Mouse (Mus musculus): ENCODE measurements at regions not wholly inside any gene's neighbourhood (a gene's known extent, or its start where the extent isn't known, plus 50 kb on each side); places are given as distances from the start of the nearest gene placed in this dataset.
A peak's percentile ranks its signal among the peaks of the same experiment; 100 is the strongest.

- DNase-seq = no peak
Measured at GRCm38 (mm10) chr9:26601979-26602378, 131.5 kb upstream of the B3gat1 start.

- DNase-seq = no peak
Measured at GRCm38 (mm10) chr9:26604552-26604951, 129.0 kb upstream of the B3gat1 start.

- no peak for DNase-seq
Measured at GRCm38 (mm10) chr9:26611711-26612437, 121.7 kb upstream of the B3gat1 start.

GRCm38 (mm10) chr9:26622840-26623448 is 110.6 kb upstream of the B3gat1 start:
- no peak for DNase-seq

GRCm38 (mm10) chr9:26625171-26625937 is 108.2 kb upstream of the B3gat1 start:
- peak; percentile 32 for DNase-seq

GRCm38 (mm10) chr9:26632891-26633650 is 100.5 kb upstream of the B3gat1 start:
- no peak for DNase-seq

- no peak for DNase-seq
Measured at GRCm38 (mm10) chr9:26635211-26635610, 98.3 kb upstream of the B3gat1 start.

GRCm38 (mm10) chr9:26638586-26638985 is 94.9 kb upstream of the B3gat1 start:
- DNase-seq = no peak

- no peak for DNase-seq
Measured at GRCm38 (mm10) chr9:26642302-26642701, 91.2 kb upstream of the B3gat1 start.

GRCm38 (mm10) chr9:26642831-26643230 is 90.7 kb upstream of the B3gat1 start:
- no peak for DNase-seq

- DNase-seq = no peak
Measured at GRCm38 (mm10) chr9:26649506-26649905, 84.0 kb upstream of the B3gat1 start.

GRCm38 (mm10) chr9:26652920-26653319 is 80.6 kb upstream of the B3gat1 start:
- DNase-seq = no peak

- DNase-seq = peak; percentile 12
Measured at GRCm38 (mm10) chr9:26659366-26659765, 74.2 kb upstream of the B3gat1 start.

- no peak for DNase-seq
Measured at GRCm38 (mm10) chr9:26663544-26663943, 70.0 kb upstream of the B3gat1 start.

- no peak for DNase-seq
Measured at GRCm38 (mm10) chr9:26667835-26668234, 65.7 kb upstream of the B3gat1 start.

- DNase-seq = peak; percentile 35
Measured at GRCm38 (mm10) chr9:26674059-26674757, 59.3 kb upstream of the B3gat1 start.

GRCm38 (mm10) chr9:26678288-26678687 is 55.2 kb upstream of the B3gat1 start:
- peak; percentile 36 for DNase-seq

- peak; percentile 57 for DNase-seq
Measured at GRCm38 (mm10) chr9:26681516-26681915, 52.0 kb upstream of the B3gat1 start.
